Mouse (Mus musculus) erythroblast, embryonic 14.5 days (primary cell): ENCODE data around the gene Dgat2.

Source experiments
- GATA1 ChIP-seq: IDR thresholded peaks from 2 replicates; pipeline ENCODE4 v1.6.1; 2012; ENCODE audit warnings: low read length, inconsistent platforms, mixed read lengths
- TAL1 ChIP-seq: IDR thresholded peaks from 3 replicates; pipeline ENCODE4 v1.6.1; 2012; ENCODE audit warnings: low read length, inconsistent platforms, mixed read lengths

DNA sequence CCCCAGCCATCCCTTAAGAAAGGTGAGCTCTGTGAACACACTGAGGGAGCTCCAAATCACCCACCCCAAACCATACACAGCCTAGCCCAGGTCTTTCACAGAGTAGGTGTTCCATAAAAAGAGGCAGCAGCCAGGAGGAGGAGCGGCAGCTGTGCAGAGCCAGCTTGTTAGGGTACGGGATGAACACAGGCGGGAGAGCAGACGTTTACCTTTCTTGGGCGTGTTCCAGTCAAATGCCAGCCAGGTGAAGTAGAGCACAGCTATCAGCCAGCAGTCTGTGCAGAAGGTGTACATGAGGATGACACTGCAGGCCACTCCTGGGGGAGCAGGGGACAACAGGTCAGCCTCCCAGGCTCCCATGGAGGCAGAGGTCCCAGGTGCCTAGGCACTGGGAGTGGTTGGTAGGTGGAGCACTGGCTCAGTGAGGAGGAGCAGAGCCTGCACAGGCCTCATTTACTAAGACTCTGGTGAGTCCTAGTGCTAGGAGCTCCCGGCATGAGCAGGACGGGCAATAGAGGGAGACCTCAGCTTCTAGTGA lies 17.6 kb downstream of the Dgat2 start:
- TF ChIP-seq TAL1 (no peak), GATA1 (no peak)
